Mouse (Mus musculus): Measurements from ENCODE around the gene Nppb. TPM values are rescaled to one million over a fixed set of nuclear protein-coding genes. Genes with fewer than 3 reads are reported as not detected.

Nppb gene
- not detected in 2 replicates for polyA plus RNA-seq (2014; fragmentation: Nextera tagmentation; extraction: Ambion mirVana)

DNA sequence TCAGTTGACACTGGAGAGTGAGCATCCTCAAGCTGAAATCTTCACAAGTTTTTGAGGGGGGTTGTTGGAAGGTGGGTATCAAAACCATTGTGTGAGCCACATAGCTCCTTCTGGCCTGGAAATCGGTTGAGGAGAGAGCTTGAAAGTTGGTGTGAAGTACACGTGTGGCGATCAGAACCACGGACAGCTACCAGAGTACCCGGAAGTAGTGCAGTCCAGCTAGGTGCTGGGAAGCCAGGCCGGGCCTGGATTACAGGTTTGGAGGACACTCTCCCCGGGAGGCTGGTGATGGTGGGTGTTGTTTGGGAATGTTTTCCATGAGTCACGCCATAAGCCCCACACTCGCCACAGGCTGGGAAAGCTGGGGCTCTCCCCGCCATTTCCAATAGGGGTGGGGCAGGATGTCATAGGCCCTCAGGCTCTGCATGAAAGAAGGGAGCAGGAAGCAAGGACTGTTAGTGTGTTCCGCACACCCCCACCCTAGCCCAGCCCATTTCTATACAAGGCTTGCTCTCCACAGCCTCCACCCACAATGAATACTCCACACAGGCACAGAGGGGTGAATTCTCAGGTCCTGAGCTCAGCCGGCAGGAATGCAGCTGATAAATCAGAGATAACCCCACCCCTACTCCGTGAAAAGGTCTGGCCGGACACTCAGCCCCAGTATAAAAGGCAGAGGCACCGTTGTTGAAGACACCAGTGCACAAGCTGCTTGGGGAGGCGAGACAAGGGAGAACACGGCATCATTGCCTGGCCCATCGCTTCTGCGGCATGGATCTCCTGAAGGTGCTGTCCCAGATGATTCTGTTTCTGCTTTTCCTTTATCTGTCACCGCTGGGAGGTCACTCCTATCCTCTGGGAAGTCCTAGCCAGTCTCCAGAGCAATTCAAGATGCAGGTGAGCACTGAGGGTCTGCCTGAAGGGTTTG is at the start of gene Nppb:
TSS of gene Nppb (plus strand) at position 584 of the 928 bp plus-strand sequence.
- Histone ChIP-seq H3K4me3 (replicated peaks; ENCODE audit: low read depth, low read length) (no peak within 1 kb of the TSS), H3K4me1 (ENCODE audit: control insufficient read depth, insufficient read depth, low read length) (no peaks in the 10 kb centered on the region), H3K4me2 (ENCODE audit: low read length) (no peak within 1 kb of the TSS), H3K9ac (replicated peaks; ENCODE audit: low read length) (0 out of 2 replicates have a peak within 1 kb of the TSS, but pooled peaks have one; percentile 9), H3K27ac (replicated peaks; ENCODE audit: low read depth, low read length) (no peak within 1 kb of the TSS), H3K27me3 (ENCODE audit: control insufficient read depth, insufficient read depth, low read length) (no peaks in the 10 kb centered on the region), H3K36me3 (ENCODE audit: control insufficient read depth, insufficient read depth, low read length) (no peaks in the 10 kb centered on the region), H3K9me3 (ENCODE audit: control insufficient read depth, low read length) (no peaks in the 10 kb centered on the region)
- ATAC-seq (ENCODE audit: low FRiP score, low TSS enrichment) (no peak), DNase-seq (no peak)
- 38% methylated on average over 20 of the region's 20 CpGs for WGBS

DNA sequence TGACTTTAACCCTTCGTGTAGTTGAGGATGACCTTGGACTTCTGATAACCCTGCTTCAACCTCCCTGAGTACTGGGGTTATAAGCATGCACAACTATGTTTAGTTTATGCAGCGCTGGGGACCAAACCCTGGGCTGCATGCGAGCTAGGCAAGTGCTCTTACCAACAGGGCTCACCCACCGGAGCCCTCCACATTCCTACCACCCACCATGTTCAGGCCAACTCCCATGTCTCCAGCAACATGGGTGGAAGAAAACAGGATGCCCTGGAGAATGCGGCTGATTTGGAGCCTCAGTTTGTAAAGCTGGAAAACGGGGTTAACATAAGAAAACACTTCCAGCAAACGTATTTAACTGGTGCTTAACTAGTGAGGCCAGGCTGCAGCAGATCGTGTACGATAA is 49.7 kb upstream of the Nppb start:
- Histone ChIP-seq H3K4me2 (ENCODE audit: low read length) (peak overlapping the region; percentile 67), H3K36me3 (ENCODE audit: control insufficient read depth, insufficient read depth, low read length) (no peaks in the 10 kb centered on the region), H3K9ac (replicated peaks; ENCODE audit: low read length) (peak overlapping the region; percentile 41), H3K27ac (replicated peaks; ENCODE audit: low read depth, low read length) (no peak overlapping the region), H3K27me3 (ENCODE audit: control insufficient read depth, insufficient read depth, low read length) (0 out of 2 replicates have a peak, but pooled peaks cover 3% of the 10 kb centered on the region), H3K9me3 (ENCODE audit: control insufficient read depth, low read length) (no peaks in the 10 kb centered on the region), H3K4me1 (ENCODE audit: control insufficient read depth, insufficient read depth, low read length) (peaks cover 4% of the 10 kb centered on the region; the same call in 1 of the 2 replicates), H3K4me3 (replicated peaks; ENCODE audit: low read depth, low read length) (peak overlapping the region; percentile 48)
- ATAC-seq (ENCODE audit: low FRiP score, low TSS enrichment) = no peak
- DNase-seq = no peak
- WGBS = 25% methylated on average over 9 of the region's 9 CpGs

GRCm38 (mm10) chr4:147936331-147936954 is 49.1 kb upstream of the Nppb start, which contains the start of gene Plod1:
TSS of gene Plod1 (minus strand) at chr4:147936767.
- peak; percentile 79 for DNase-seq
- Histone ChIP-seq H3K4me2 (ENCODE audit: low read length) (peak within 1 kb of the TSS; percentile 67), H3K9ac (replicated peaks; ENCODE audit: low read length) (peak within 1 kb of the TSS; percentile 41), H3K27ac (replicated peaks; ENCODE audit: low read depth, low read length) (no peak within 1 kb of the TSS), H3K36me3 (ENCODE audit: control insufficient read depth, insufficient read depth, low read length) (no peaks in the 10 kb centered on the region), H3K9me3 (ENCODE audit: control insufficient read depth, low read length) (no peaks in the 10 kb centered on the region), H3K4me1 (ENCODE audit: control insufficient read depth, insufficient read depth, low read length) (peaks cover 5% of the 10 kb centered on the region), H3K4me3 (replicated peaks; ENCODE audit: low read depth, low read length) (peak within 1 kb of the TSS; percentile 48), H3K27me3 (ENCODE audit: control insufficient read depth, insufficient read depth, low read length) (0 out of 2 replicates have a peak, but pooled peaks cover 3% of the 10 kb centered on the region)
- ATAC-seq (ENCODE audit: low FRiP score, low TSS enrichment) = peak; percentile 41
- under 1% methylated on average over 51 of the region's 51 CpGs for WGBS

- Histone ChIP-seq H3K4me2 (ENCODE audit: low read length) (peak overlapping the region; percentile 67), H3K9ac (replicated peaks; ENCODE audit: low read length) (peak overlapping the region; percentile 41; the same call in 1 of the 2 replicates), H3K36me3 (ENCODE audit: control insufficient read depth, insufficient read depth, low read length) (no peaks in the 10 kb centered on the region), H3K9me3 (ENCODE audit: control insufficient read depth, low read length) (no peaks in the 10 kb centered on the region), H3K4me3 (replicated peaks; ENCODE audit: low read depth, low read length) (peak overlapping the region; percentile 48; the same call in 1 of the 2 replicates), H3K27me3 (ENCODE audit: control insufficient read depth, insufficient read depth, low read length) (0 out of 2 replicates have a peak, but pooled peaks cover 3% of the 10 kb centered on the region), H3K4me1 (ENCODE audit: control insufficient read depth, insufficient read depth, low read length) (peaks cover 11% of the 10 kb centered on the region), H3K27ac (replicated peaks; ENCODE audit: low read depth, low read length) (no peak overlapping the region)
- no peak for DNase-seq
- ATAC-seq (ENCODE audit: low FRiP score, low TSS enrichment) = no peak
- 48% methylated on average over 3 of the region's 3 CpGs for WGBS
These were observed 48.6 kb upstream of the Nppb start for GRCm38 (mm10) chr4:147937021-147937420.

DNA sequence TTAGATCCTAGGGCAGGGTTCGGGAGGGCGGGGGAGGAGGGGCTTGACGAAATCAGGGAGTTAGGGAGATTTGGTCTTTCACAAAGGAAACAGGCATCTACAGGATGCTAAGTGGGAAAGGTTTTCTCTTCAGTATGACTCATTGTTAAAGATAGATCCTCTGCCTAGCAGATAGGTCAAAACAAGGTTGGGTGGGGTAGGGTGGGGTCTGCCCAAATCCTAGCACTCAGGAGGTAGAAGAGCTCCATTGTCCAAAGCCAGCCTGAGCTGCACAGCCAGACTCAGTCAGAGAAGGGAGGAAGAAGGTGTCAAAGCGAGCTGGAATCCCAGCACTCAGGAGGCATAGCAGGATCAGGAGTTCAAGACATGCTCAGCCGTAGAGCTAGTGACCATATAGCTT is 48.1 kb upstream of the Nppb start:
- Histone ChIP-seq H3K4me3 (replicated peaks; ENCODE audit: low read depth, low read length) (no peak overlapping the region), H3K9ac (replicated peaks; ENCODE audit: low read length) (no peak overlapping the region), H3K27ac (replicated peaks; ENCODE audit: low read depth, low read length) (no peak overlapping the region), H3K9me3 (ENCODE audit: control insufficient read depth, low read length) (no peaks in the 10 kb centered on the region), H3K4me1 (ENCODE audit: control insufficient read depth, insufficient read depth, low read length) (peaks cover 15% of the 10 kb centered on the region), H3K4me2 (ENCODE audit: low read length) (no peak overlapping the region), H3K36me3 (ENCODE audit: control insufficient read depth, insufficient read depth, low read length) (no peaks in the 10 kb centered on the region), H3K27me3 (ENCODE audit: control insufficient read depth, insufficient read depth, low read length) (0 out of 2 replicates have a peak, but pooled peaks cover 3% of the 10 kb centered on the region)
- WGBS = 59% methylated on average over 5 of the region's 5 CpGs
- ATAC-seq (ENCODE audit: low FRiP score, low TSS enrichment) (no peak), DNase-seq (no peak)

DNA sequence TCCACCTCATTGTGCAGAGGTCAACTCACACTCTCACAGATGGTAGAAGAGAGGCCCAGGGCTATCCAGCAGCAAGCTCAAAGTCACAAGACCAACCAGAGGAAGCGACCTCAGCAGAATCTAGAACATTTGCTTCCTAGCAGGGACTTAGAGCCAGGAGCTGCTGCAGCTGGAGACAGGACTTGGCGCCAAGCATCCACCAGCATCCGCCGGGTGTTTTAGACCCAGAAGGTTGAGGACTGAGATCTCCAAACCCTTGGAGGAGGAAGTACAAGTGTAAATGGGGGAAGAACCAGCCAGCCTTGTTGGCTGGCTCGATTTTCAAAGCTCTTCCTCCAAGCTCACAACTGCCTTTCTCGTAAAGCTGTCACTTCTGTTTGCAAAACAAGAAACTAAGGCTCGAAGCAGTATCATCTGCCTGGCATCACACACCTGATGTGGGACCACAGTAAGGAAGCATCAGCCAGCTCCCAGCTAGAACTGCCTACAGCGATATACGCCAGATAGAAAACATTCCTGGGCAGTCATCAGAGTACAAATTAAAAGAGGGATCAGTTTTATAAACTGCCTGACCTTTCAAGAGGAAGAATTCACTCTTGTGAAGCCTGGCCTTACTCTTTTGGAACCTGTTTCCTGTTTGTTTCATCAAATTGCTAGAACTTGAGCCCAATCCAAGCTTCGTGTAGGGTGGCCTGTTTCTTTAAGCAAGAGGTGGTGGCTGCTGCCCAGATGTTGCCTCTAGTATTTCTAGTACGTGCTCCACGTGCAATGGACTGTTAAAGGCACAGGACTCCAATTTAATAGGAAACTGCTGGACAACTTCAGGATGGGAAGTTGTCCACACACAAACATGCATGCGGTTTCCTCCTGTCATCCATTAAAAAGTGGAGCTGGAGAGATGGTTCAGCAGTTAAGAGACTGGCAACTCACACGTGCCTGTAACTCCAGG is 47.2 kb upstream of the Nppb start:
- Histone ChIP-seq H3K4me2 (ENCODE audit: low read length) (no peak overlapping the region), H3K4me1 (ENCODE audit: control insufficient read depth, insufficient read depth, low read length) (peaks cover 21% of the 10 kb centered on the region), H3K36me3 (ENCODE audit: control insufficient read depth, insufficient read depth, low read length) (no peaks in the 10 kb centered on the region), H3K9me3 (ENCODE audit: control insufficient read depth, low read length) (no peaks in the 10 kb centered on the region), H3K4me3 (replicated peaks; ENCODE audit: low read depth, low read length) (no peak overlapping the region), H3K9ac (replicated peaks; ENCODE audit: low read length) (no peak overlapping the region), H3K27me3 (ENCODE audit: control insufficient read depth, insufficient read depth, low read length) (0 out of 2 replicates have a peak, but pooled peaks cover 3% of the 10 kb centered on the region), H3K27ac (replicated peaks; ENCODE audit: low read depth, low read length) (no peak overlapping the region)
- WGBS = 80% methylated on average over 14 of the region's 14 CpGs
- DNase-seq (no peak), ATAC-seq (ENCODE audit: low FRiP score, low TSS enrichment) (no peak)

DNA sequence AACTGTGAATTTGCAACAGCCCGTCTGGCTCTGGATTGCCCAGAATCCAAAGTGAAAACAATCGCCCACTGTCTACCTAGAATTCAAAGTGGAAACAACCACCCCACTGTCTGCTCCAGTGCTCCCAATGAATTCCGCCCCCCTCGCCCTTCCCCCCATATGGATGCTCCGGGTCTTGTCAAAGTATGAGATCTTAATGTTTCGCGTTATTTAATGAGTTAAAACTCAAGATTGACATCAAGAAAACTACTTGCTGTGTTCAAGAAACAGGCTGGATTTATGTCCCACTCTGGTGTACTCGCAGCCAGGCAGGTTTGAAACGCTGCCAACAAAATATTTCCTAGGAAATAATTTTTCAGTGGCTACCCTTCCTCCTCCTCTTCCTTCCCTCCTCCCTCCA is 45.5 kb upstream of the Nppb start:
- Histone ChIP-seq H3K36me3 (ENCODE audit: control insufficient read depth, insufficient read depth, low read length) (peaks cover 15% of the 10 kb centered on the region), H3K27ac (replicated peaks; ENCODE audit: low read depth, low read length) (peak overlapping the region; percentile 71), H3K9me3 (ENCODE audit: control insufficient read depth, low read length) (no peaks in the 10 kb centered on the region), H3K4me3 (replicated peaks; ENCODE audit: low read depth, low read length) (no peak overlapping the region), H3K4me2 (ENCODE audit: low read length) (peak overlapping the region; percentile 99), H3K4me1 (ENCODE audit: control insufficient read depth, insufficient read depth, low read length) (peaks cover 22% of the 10 kb centered on the region), H3K27me3 (ENCODE audit: control insufficient read depth, insufficient read depth, low read length) (0 out of 2 replicates have a peak, but pooled peaks cover 3% of the 10 kb centered on the region), H3K9ac (replicated peaks; ENCODE audit: low read length) (no peak overlapping the region)
- ATAC-seq (ENCODE audit: low FRiP score, low TSS enrichment) = 0 out of 2 replicates have a peak, but pooled peaks have one; percentile 24
- 44% methylated on average over 9 of the region's 9 CpGs for WGBS
- peak; percentile 51 for DNase-seq
